Mouse (Mus musculus): Measurements from ENCODE around the gene Evx2. TPM values are rescaled to one million over a fixed set of nuclear protein-coding genes. Genes with fewer than 3 reads are reported as not detected.

Evx2 gene
- polyA plus RNA-seq, 1 experiment = not detected

GRCm38 (mm10) chr2:74678891-74679595 is 19.7 kb upstream of the Evx2 start, which contains the start of gene Hoxd11:
Gene Hoxd11, plus strand, starts transcription at chr2:74679557.
- no peak for TF ChIP-seq GATA1 (IDR thresholded peaks at IDR 0.05; ENCODE audit: low read length)

- no peak for TF ChIP-seq GATA1 (IDR thresholded peaks at IDR 0.05; ENCODE audit: low read length)
Measured at GRCm38 (mm10) chr2:74677106-74677505, 17.7 kb upstream of the Evx2 start.

DNA sequence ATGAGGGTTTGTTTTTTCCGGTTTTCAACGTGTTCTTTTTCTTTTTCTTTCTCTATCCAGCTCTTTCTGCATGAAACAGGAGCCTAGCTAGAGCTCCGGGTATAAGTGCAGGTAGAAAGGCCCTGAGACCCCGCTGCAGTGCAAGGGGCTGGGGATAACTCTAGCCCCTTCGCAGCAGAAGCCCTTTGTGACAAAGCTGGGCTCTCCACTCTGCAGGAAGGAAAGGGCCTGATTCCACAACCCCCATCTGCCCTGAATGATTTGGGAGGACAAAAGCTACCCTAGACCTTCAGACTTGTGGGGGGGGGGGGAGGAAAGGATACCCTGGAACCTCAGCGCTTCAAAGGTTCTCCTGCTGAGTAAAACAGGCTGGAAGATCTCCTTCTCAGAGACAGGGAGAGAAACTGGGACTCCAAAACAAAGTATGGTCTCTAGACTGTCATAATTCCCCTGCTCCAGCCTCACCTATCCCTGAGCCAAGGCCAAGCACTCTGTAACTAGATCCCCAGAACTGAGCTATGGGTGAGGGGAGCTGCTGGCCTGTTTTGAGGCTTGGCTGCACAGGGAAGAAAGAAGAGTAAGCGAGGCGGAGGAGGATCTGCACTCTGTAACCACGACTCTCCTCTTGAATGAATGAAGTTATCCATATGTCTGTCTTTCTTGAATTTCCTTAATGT is 17.2 kb upstream of the Evx2 start:
- no peak for TF ChIP-seq GATA1 (IDR thresholded peaks at IDR 0.05; ENCODE audit: low read length)

GRCm38 (mm10) chr2:74675666-74676282 is 16.4 kb upstream of the Evx2 start:
- TF ChIP-seq GATA1 (IDR thresholded peaks at IDR 0.05; ENCODE audit: low read length) = no peak

- no peak for TF ChIP-seq GATA1 (IDR thresholded peaks at IDR 0.05; ENCODE audit: low read length)
Measured at GRCm38 (mm10) chr2:74674881-74675665, 15.7 kb upstream of the Evx2 start, which contains the start of gene Hoxd12. Gene Hoxd12, plus strand, starts transcription at chr2:74675013.

GRCm38 (mm10) chr2:74673835-74674425 is 14.6 kb upstream of the Evx2 start:
- no peak for TF ChIP-seq GATA1 (IDR thresholded peaks at IDR 0.05; ENCODE audit: low read length)

DNA sequence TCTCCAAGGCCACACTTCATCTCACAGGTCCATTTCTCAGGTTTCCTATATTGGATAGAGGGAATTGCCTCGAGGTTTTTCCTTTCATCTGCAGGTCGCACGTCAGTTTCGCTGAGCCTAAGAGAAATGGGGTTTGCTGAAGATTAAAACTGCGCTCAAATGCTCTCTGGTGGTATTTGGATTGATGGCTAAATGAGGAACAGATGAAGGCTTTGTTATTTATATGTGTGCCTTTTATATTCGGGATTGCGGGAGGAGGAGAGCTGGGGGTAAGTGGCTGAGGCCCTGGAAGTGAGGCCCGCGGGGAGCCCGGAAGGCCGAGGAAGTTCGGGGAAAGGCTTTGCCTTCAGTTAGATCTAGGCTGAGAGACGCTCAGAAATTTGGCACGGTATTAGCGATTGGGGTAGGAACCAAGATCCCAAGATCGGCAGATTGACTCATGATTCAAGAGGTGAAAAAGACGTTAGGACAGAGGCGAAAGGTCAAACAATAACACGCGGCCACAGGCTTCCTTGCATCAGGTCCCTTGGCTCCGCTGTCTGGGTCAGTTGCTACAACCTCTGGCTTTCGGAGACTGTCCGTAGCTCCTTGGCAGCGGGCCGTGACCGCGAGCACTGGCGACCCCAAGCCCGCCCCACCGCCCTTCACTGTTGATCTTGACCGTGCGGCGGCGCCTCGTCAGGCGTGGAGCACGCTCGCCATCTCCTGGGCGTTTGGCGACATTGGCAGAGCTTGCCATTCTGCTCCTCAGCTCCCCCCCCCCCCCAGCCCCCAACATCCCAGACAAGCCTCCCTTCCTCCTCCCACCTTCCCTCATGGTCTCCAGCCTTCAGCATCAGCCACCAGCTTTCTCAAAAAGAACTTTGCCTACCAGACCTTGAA is 13.4 kb upstream of the Evx2 start:
- TF ChIP-seq GATA1 (IDR thresholded peaks at IDR 0.05; ENCODE audit: low read length) = no peak

GRCm38 (mm10) chr2:74671847-74672246 is 12.5 kb upstream of the Evx2 start:
- TF ChIP-seq GATA1 (IDR thresholded peaks at IDR 0.05; ENCODE audit: low read length) = no peak

GRCm38 (mm10) chr2:74670632-74671188 is 11.4 kb upstream of the Evx2 start:
- no peak for TF ChIP-seq GATA1 (IDR thresholded peaks at IDR 0.05; ENCODE audit: low read length)

DNA sequence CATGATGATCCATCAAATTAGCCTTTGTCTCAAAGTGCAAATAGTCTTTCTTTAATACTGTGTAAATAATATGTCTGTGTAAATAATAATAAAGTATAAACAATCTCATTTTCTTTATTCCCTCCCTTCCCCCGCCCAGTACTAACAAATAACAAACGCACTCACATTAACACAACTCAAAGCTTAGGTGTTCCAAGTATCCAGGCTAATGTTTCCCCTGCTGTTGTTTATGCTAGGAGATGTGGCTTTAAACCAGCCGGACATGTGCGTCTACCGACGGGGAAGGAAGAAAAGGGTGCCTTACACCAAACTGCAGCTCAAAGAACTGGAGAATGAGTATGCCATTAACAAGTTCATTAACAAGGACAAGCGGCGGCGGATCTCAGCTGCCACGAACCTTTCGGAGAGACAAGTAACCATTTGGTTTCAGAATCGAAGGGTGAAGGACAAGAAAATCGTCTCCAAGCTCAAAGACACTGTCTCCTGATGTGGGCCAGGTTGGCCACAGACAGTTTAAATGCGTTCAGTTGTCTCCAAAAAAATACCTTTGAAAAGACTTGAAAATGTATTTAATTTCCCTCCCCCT is 10.4 kb upstream of the Evx2 start:
- TF ChIP-seq GATA1 (IDR thresholded peaks at IDR 0.05; ENCODE audit: low read length) = no peak

GRCm38 (mm10) chr2:74669230-74669578 is 9.8 kb upstream of the Evx2 start:
- no peak for TF ChIP-seq GATA1 (IDR thresholded peaks at IDR 0.05; ENCODE audit: low read length)

DNA sequence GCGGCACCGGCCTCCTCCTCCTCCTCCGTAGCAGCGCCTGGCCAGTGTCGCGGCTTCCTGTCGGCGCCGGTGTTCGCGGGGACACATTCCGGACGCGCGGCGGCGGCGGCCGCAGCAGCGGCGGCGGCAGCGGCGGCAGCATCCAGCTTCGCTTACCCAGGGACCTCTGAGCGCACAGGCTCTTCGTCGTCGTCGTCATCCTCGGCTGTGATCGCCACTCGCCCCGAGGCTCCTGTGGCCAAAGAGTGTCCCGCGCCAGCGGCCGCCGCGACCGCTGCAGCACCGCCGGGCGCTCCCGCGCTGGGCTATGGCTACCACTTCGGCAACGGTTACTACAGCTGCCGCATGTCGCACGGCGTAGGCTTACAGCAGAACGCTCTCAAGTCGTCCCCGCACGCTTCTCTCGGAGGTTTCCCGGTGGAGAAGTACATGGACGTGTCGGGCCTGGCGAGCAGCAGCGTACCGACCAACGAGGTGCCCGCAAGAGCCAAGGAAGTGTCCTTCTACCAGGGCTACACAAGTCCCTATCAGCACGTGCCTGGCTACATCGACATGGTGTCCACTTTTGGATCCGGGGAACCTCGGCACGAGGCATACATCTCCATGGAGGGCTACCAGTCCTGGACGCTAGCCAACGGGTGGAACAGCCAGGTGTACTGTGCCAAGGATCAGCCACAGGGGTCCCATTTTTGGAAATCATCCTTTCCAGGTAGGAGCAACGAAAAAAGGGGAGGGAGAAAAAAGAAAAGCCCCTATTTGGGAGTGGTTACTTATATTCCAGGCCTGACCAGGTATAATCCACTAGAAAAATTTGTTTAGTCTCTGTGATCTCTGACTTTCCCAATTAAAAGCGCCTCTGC is 9.2 kb upstream of the Evx2 start:
- no peak for TF ChIP-seq GATA1 (IDR thresholded peaks at IDR 0.05; ENCODE audit: low read length)

DNA sequence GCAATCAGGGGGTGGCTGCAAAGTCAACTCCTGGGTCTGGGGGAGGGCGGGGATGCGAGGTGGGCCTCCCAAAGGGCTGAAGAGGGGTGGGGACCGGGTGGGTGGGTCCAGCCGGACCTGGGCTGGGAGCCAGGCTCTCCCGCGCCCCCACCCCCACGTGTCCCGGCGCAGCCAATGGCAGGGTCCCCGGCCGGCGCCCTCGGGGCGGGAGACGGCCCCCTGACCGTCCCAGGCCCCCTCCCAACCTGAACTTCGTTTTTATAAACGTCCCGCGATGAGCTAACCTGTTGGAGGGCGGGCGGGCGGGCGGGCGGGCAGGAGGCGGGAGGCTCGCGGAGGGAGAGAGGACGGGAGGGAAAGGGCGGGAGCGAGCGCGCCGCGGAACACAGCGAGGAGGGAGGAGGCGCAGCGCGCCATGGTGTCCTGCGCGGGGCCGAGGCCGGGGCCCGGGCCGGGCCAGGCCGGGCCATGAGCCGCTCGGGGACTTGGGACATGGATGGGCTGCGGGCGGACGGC is 8.5 kb upstream of the Evx2 start, which contains the start of gene Hoxd13:
Hoxd13 (plus strand) TSS at position 469 of the 516 bp plus-strand sequence.
- no peak for TF ChIP-seq GATA1 (IDR thresholded peaks at IDR 0.05; ENCODE audit: low read length)
